Mouse (Mus musculus) cerebellum, adult 11-12 months (tissue): ENCODE measurements at regions not wholly inside any gene's neighbourhood (a gene's known extent, or its start where the extent isn't known, plus 50 kb on each side); places are given as distances from the start of the nearest gene placed in this dataset.

Source experiments
- DNase-seq: peaks from one replicate; pipeline ENCODE4 v3.0.0; 2022

DNA sequence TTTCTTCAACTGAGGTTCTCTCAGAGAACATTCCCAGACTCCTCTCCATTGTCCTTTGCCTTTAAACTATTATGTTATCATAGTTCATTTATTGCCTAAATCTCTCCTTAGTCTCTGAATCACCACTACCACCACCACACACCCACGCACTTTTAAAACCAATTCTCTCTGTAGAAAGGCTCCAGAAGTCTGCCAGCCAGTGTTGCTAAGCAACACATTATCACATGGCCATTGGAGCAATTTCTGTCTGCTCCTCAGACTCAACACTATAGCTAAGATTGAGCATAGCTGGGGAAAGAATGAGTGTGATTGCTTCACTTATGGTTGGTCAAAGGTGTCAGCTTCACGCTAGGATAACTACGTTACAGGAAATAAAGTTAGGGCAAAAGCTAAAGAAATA is 59.3 kb downstream of the Trap1a start:
- no peak for DNase-seq

DNA sequence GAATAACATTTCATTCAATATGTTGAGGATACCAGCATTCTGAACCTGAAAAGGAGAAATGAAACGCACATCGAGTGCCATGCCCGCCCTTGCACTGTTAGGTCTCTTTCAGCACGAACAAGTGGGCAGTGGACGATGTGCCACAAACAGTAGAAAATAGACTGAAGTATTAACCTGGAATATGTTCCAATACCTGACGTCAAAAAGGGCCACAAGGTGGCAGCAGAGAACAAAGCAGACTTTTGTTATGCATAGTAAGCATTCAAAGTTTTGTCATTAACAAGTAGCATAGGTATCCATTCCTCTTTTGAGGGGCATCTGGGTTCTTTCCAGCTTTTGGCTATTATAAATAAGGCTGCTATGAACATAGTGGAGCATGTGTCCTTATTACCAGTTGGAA is 63.5 kb upstream of the D330045A20Rik start:
- DNase-seq, result peak; percentile 6

DNA sequence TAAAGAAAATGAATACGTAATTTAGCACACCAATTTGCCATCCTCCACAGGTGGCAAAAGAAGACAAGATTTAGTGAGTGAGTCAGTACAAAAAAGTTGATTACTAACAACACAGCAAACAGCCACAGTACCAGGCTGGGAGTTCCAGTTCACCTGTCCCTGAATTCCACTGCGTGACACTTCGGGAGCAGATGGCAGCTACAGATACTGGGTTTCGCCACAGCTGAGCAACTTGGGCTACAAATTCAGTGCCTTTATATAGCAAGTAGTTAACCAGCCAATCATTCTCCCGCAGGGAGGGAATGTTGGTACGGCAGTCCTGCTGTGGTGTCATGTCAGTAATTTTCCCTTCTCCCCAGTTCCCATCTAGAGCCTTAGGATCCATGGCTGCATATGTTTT is 60.3 kb upstream of the D330045A20Rik start:
- peak; percentile 1 for DNase-seq

DNA sequence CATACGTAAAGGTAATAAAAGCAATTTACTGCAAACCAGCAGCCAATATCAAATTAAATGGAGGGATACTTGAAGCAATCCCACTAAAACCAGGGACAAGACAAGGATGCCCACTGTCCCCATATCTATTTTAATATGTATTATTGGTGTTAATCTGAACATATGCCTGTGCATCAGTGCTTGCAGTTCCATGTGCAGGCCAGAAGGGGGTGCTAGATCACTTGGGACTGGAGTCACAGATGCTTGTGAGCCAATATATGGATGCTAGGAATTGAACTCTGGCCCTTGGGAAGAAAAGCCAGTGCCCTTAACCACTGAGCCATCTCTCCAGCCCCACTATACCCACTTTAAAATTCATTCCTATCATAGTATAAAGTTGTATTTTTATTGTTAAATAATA is 55.9 kb upstream of the D330045A20Rik start:
- DNase-seq, result no peak
